Mouse (Mus musculus) retina, postnatal 7 days (tissue): ENCODE measurements around the gene Slc11a2.
"Not testable (repeated sequence)": the region's sequence is repeated elsewhere in the genome, so short reads cannot be mapped to it uniquely, and the experiment has no call there.

ENCODE experiments used
- DNase-seq: peaks from one replicate; pipeline ENCODE4 v3.0.0-alpha.2; 2012; ENCODE audit warnings: low read depth, low spot score

The Slc11a2 gene

DNA sequence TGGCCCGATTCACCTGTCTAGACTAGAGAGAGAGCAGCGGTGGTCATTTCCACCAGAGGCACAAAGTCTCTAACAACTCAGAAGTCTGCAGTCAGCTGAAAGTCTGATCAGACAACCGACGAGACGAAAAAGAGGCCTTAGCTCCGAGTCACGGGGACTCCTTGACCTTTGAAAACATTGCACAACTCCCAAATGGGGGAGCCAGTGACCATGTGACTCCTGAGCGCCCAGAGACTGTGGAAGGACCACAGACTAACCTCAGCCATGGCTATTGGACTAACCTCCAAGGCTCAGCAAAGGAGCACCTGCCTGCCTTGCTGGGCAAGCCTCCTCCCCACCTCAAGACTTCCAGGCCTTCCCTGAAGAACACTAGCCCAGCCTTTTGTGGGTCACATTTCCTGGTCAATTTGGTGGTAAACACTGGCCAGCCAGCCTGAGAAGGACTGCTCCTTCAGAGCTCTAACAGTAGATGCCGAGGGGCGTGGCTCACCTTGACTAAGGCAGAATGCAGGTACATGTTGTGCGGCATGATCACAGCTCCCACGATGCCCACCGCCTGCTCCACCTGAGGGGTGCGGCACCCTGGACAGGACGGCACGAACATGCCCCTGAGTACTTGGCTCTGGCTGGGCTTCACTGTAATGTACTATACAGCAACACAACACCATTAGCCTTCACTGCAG is 21.4 kb downstream of the Slc11a2 start:
- DNase-seq: no peak

GRCm38 (mm10) chr15:100402798-100403197 is 22.1 kb downstream of the Slc11a2 start:
- no peak for DNase-seq

- DNase-seq: no peak
Measured at GRCm38 (mm10) chr15:100402347-100402746, 22.5 kb downstream of the Slc11a2 start.

GRCm38 (mm10) chr15:100401811-100402210 is 23.1 kb downstream of the Slc11a2 start:
- DNase-seq: no peak

- DNase-seq: no peak
Measured at GRCm38 (mm10) chr15:100400592-100401250, 24.2 kb downstream of the Slc11a2 start.

DNA sequence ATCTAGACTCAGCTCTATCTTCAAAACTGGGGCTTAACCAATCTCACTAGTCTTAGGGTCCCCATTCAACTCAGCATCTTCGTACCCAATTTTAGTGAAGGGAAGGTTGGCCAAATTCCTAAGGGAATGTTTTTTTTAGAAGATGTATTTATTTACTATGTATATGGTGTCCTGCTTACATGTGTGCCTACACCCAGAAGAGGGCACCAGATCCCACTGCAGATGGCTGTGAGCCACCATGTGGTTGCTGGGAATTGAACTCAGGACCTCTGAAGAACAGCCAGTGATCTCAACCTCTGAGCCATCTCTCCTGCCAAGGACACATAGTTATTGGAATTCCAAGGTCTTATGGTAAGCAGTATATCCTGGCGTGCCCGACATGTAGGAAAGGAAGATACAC is 29.3 kb downstream of the Slc11a2 start:
- DNase-seq: no peak

DNA sequence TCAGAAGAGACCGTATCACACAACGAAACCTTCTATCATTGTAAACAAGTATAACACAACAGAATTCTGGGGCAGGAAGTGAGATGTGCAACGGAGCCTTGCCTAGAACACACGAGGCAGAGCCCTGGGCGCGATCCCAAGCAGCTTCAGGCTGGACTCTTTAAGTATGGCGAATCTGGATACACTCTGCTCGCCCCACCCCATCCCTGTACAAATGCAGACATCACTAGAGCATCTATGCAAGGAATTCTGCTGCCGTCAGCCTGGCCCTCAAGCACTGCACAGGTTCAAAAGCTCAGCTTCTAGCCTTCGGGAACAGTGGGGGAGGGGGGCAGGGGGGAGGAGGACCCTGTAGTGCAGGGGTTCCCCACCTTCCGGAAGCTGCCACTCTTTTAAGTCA is 31.9 kb downstream of the Slc11a2 start:
- no peak for DNase-seq

- DNase-seq: no peak
Measured at GRCm38 (mm10) chr15:100391599-100391998, 33.3 kb downstream of the Slc11a2 start.

GRCm38 (mm10) chr15:100391066-100391465 is 33.8 kb downstream of the Slc11a2 start:
- DNase-seq: no peak

DNA sequence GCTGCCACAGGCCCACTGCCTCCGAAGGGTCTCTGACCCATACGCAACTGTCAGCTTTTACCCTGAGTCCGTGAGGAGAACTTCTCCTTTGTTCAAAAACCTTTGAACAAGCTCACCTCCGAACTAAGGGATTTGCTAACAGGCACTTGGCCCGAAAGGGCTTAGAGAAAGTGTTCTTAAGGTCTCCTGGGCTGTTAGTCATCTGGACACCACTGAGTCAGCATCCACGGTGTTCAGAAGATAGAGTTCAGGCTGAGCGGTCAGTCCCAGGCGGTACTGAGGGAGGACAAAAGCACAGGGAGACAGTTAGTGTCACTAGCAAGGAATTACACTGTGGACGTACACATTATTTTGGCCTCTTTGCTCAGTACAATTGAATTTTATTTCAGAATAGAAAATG is 36.0 kb downstream of the Slc11a2 start:
- DNase-seq: no peak

- DNase-seq: no peak
Measured at GRCm38 (mm10) chr15:100388224-100388835, 36.5 kb downstream of the Slc11a2 start.

DNA sequence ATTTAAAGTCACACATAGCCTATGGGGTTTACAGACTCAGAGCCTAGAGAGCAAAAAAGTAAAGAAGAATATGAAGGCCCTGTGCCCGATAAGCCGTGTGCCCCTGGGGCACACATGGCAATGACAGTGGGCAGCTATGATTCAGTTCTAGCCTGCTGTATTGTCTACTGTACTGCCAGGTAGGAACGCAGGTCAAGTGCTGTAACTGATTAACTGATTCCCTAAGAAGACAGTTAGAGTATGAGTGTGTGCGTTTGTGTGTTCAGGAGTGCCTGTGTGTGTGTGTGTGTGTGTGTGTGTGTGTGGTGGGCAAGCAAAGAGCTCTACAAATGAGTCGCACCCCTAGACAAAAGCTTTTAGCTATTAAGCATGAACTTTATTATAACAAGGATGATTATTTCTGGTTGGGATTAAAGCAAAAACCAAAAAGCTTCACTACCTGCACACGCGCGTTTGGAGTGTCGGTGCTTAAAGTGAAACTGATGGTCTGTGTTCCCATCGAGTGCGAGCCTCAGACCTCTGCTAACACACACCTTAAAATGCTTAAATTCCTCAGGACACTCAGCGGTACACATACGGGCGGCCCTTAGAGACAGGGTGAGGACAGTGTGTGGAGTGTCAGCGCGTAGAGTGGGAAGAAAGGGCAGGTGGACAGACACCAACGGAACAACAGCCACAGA is 37.2 kb downstream of the Slc11a2 start:
- no peak for DNase-seq

DNA sequence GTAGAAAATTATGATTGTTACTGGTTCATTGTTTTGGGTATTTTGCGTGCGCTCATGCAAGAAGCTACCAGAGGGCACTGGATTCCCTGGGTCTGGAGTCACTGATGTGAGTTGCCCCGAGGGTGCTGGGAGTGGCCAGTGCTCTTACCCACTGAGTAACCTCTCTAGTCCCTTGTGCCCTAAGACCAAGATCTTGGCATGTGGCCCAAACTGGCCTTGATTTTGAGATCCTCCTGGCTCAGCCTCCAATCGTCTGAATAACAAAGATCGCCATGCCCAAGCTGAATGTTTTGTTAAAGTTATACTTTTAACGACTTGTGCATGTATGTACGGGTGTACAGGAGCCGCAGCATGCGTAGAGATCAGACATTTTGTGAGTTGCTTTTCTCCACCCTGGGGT is 39.2 kb downstream of the Slc11a2 start:
- no peak for DNase-seq

DNA sequence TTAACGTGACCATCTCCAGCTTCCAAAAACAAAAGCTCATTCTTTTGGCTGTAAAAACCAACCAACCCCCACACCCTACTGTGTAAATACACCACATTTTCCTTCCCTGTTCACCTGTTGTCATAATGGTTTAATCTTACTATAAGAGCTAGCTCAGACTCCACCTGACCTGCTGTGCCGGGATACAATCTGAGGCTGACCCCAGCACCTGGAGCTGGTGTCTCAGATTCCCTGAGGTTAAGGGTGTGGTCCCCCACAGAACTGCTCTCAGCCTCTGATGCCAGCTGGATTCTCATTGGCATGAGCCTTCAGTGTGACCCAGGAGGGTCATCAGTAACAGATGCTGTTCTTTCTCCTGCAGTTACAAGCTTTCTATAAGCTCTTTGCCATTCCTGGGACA is 44.8 kb downstream of the Slc11a2 start:
- no peak for DNase-seq

- no peak for DNase-seq
Measured at GRCm38 (mm10) chr15:100379658-100380057, 45.2 kb downstream of the Slc11a2 start.

GRCm38 (mm10) chr15:100377847-100378505 is 46.9 kb downstream of the Slc11a2 start:
- not testable (repeated sequence) for DNase-seq

GRCm38 (mm10) chr15:100375066-100375465 is 49.8 kb downstream of the Slc11a2 start:
- DNase-seq: peak; percentile 45

DNA sequence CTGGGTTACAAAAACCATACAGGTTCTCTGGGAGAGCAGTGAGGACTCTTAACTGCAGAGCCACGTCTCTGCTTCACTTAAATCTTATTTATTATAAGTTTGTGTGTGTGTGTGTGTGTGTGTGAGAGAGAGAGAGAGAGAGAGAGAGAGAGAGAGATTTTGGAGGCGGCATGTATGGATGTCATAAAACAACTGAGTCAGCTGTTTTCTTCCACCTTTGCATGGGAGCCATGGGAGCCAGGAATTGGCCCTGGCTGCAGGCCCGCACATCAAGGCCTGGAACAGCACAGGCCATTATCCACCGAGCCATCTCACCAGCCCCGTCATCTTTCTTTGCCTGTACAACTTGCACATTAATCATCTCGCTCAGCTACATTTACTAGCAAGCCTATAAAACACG is 57.8 kb downstream of the Slc11a2 start:
- DNase-seq: no peak

DNA sequence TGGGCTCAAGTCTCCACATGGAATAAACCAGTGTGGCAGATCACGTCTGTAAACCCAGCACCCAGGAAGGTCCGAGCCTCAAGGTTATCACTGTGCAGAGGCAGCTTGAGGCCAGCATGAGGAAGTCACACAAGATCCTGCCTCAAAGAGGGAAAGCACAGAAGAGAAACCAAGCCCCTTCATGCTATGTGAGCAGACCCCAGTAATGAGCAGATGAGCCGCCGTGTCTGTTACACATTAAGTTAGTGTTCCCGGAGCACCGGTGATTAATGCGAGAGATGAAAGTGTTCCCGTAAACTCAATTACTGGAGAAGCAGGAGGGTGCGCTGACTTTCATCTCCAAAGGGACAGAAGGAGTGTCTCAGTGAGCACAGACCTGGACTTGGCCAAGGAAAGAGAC is 58.9 kb downstream of the Slc11a2 start:
- DNase-seq: not testable (repeated sequence)

DNA sequence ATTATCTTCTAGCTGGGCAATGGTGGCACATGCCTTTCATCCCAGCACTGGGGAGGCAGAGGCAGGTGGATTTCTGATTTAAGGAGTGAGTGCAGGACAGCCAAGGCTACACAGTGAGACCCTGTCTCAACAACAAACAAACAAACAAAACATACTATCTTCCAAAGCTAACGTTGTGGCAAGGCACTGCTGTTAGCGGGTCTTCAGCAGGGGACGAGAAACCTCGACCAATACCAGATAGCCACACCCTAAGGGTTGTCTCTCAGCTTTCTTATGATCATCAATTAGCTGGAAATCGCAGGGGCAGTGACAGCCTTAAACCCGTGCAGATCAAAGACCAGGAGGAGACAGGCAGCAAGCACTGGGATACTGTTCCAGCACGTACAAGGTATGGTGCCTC is 60.6 kb downstream of the Slc11a2 start, which contains the start of gene Higd1c:
TSS of gene Higd1c (plus strand) at position 301 of the 400 bp plus-strand sequence.
- no peak for DNase-seq

GRCm38 (mm10) chr15:100355876-100356275 is 69.0 kb downstream of the Slc11a2 start:
- DNase-seq: no peak

- DNase-seq: not testable (repeated sequence)
Measured at GRCm38 (mm10) chr15:100353399-100353798, 71.5 kb downstream of the Slc11a2 start.
